Mouse (Mus musculus): ENCODE measurements around the gene Tbc1d22b. TPM values are rescaled to one million over a fixed set of nuclear protein-coding genes. Genes with fewer than 3 reads are reported as not detected.
"Not testable (repeated sequence)": the region's sequence is repeated elsewhere in the genome, so short reads cannot be mapped to it uniquely, and the experiment has no call there.

Gene Tbc1d22b
- polyA plus RNA-seq, 1 experiment from 2014 or later = 26.1 TPM

DNA sequence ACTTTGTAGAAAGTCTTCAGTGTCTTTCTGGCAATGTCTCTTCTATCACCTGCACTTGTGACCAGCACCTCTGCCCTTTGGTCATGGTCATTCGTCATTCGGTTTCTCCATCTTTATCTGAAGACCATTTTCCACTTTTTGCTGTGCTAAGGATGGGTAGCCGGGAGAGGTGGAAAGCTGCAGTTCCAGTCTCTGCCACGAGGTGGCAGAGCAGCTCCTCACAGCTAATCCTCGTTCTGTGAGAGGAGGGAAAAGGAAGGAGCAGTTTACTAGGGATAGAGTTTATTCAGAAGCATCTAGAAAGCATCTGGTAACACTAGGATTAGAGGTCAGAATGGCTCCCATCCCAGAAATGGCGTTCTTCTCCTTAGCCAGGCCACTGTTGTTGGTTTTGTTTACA, 53.7 kb downstream of the Tbc1d22b start:
- Histone ChIP-seq H3K9ac (replicated peaks) (no peak overlapping the region), H3K36me3 (peaks cover 51% of the 10 kb centered on the region), H3K27me3 (no peaks in the 10 kb centered on the region), H3K9me3 (no peaks in the 10 kb centered on the region), H3K4me3 (replicated peaks) (no peak overlapping the region), H3K4me1 (replicated peaks) (no peaks in the 10 kb centered on the region), H3K27ac (no peak overlapping the region), H3K4me2 (replicated peaks) (no peak overlapping the region)
- ATAC-seq = 0 out of 2 replicates have a peak, but pooled peaks have one; percentile 61
- whole genome bisulfite sequencing = 28% methylated on average over 6 of the region's 6 CpGs

DNA sequence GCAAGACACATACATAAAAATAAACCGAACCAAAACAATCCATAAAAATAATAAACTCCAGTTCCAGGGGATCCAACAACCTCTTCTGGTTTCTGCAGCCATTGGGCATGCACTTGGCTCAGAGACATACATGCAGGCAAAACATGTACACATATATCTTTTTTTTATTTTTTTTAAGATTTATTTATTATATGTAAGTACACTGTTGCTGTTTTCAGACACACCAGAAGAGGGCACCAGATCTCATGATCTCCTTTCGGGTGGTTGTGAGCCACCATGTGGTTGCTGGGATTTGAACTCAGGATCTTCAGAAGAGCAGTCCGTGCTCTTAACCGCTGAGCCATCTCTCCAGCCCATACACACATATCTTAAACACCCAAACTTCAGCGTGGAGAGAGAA, 63.9 kb downstream of the Tbc1d22b start:
- not testable (repeated sequence) for H3K4me3 ChIP-seq (replicated peaks); H3K4me2 ChIP-seq (replicated peaks); ATAC-seq; H3K36me3 ChIP-seq; H3K9ac ChIP-seq (replicated peaks); H3K9me3 ChIP-seq; H3K27ac ChIP-seq; H3K27me3 ChIP-seq
- 87% methylated on average over 5 of the region's 5 CpGs for WGBS
- H3K4me1 ChIP-seq (replicated peaks) = peaks cover 33% of the 10 kb centered on the region

DNA sequence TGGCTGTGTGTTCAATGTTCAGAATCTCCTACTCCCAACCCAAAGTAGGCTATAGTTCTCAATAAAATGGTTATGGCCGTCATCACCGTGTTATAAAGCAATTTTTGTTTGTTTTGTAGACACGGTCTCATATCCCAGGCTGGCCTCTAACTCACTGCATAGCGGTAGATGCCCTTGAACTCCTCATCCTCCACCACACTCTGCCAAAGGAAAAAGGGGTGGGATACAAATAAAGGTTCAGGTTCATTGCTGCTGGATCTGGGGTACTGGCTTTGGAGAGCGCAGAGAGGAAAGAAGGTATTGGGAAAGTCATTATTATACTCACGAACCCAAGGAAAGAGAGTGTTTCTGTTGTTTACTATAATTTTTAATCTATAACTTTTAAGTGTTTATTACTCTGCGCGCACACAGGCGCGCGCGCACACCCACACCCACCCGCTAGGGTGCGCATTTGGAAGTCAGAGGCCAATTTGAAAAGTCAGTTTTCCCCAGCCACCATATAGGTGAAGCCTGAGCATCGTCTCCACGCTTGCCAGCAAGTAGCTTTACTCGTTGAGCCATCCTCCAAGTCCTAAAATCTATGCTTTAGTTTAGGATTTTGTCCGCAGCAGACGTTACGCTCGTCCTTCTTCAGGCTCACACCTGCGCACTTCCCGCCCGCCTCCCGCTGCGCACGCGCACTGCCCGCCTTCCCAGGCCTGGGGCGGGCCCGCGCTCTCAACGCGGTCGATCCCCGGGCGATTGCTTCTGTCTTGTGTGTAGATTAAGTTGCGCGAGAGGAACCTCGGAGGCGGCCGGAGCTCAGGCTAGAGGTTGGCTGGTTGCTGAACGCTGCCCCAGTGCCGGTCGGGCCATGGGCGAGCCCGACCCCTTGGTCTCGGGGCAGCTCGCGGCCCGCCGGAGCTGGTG, 64.8 kb downstream of the Tbc1d22b start, which contains the start of the genes Rnf8 and Gm28043:
TSS of gene Rnf8 (plus strand) at position 676 of the 909 bp plus-strand sequence.
TSS of gene Gm28043 (plus strand) at position 762 of the 909 bp plus-strand sequence.
- Histone ChIP-seq H3K4me3 (replicated peaks) (peak within 1 kb of the TSS; percentile 95), H3K27ac (peak within 1 kb of the TSS; percentile 93), H3K9ac (replicated peaks) (peak within 1 kb of the TSS; percentile 99), H3K27me3 (no peaks in the 10 kb centered on the region), H3K9me3 (no peaks in the 10 kb centered on the region), H3K4me2 (replicated peaks) (peak within 1 kb of the TSS; percentile 93), H3K4me1 (replicated peaks) (peaks cover 33% of the 10 kb centered on the region), H3K36me3 (peaks cover 12% of the 10 kb centered on the region)
- 2% methylated on average over 52 of the region's 52 CpGs for WGBS
- peak; percentile 94 for ATAC-seq

DNA sequence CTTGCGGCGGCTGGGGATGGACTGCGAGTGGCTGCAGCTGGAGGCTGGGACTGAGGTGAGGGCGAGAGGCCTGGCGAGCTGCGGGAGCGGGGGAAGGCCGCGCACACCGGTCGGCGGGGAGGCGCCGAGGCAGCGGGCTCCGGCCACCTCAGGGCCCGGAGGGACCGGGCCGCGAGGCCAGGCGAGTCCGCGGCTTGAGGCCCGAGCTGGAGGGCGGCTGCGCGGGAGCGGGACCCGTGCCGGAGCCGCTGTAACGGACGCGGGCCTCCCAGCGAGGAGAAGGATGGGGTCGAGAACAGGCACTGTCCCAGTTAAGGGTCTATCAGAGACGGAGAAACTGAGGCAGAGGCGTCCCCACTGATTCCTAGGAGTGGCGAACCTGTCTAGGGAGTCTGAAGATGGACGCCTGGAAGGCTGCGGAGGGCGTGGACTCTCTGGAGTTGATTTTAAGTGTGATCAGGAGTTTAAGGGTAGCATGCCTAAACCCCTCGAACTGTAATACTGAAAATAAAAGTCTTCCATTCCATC, 65.5 kb downstream of the Tbc1d22b start:
- Histone ChIP-seq H3K9me3 (no peaks in the 10 kb centered on the region), H3K9ac (replicated peaks) (peak overlapping the region; percentile 99), H3K4me1 (replicated peaks) (peaks cover 33% of the 10 kb centered on the region), H3K4me2 (replicated peaks) (peak overlapping the region; percentile 93), H3K36me3 (peaks cover 19% of the 10 kb centered on the region), H3K27ac (peak overlapping the region; percentile 93), H3K27me3 (no peaks in the 10 kb centered on the region), H3K4me3 (replicated peaks) (peak overlapping the region; percentile 95)
- ATAC-seq = no peak; the same call in 1 of the 2 replicates
- under 1% methylated on average over 43 of the region's 43 CpGs for WGBS

DNA sequence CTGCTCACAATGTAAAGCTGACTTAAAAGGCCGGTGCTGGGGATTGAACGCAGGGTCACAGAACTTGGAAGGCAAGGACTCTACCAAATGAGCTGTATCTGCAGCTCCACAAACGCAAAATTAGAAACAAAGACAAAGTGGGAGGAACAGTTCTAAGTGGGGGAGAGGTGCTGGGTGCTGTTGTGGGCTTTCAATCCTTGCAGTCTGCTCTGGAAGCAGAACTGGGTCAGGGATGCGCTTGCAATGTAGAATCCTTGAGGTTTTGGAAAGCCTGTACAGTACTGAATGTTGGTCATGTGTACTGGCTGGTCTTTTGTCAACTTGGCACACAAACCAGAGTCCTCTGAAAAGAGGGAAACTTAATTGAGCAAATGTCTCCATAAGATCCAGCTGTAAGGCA, 66.0 kb downstream of the Tbc1d22b start:
- H3K4me2 ChIP-seq (replicated peaks) = peak overlapping the region; percentile 93
- no peak for ATAC-seq
- peaks cover 33% of the 10 kb centered on the region for H3K4me1 ChIP-seq (replicated peaks)
- H3K27me3 ChIP-seq = no peaks in the 10 kb centered on the region
- H3K4me3 ChIP-seq (replicated peaks) = peak overlapping the region; percentile 95
- H3K36me3 ChIP-seq = peaks cover 21% of the 10 kb centered on the region
- no peaks in the 10 kb centered on the region for H3K9me3 ChIP-seq
- H3K9ac ChIP-seq (replicated peaks) = peak overlapping the region; percentile 99
- 9% methylated on average over 4 of the region's 4 CpGs for WGBS
- 0 out of 2 replicates have a peak overlapping the region, but pooled peaks have one; percentile 93 for H3K27ac ChIP-seq

DNA sequence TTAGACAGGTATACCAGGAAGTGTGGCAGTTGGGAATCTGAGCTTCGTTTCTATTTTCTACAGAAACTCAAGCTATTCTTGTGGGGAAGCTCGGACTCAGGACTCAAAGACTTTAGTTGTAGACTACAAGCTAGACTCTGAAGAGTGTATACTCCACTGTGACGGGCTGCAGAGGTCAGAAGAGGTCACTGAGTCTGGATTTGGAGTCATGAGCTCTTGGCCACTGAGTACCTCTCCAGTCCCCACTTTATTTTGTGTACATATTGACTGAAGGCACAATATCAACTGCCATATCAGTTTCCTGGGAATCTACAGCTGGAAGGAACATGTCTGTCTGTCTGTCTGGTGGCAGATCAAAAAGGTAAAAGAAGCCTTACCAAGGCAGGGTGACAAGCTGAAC, 69.6 kb downstream of the Tbc1d22b start:
- Histone ChIP-seq H3K4me1 (replicated peaks) (peaks cover 30% of the 10 kb centered on the region), H3K9me3 (no peaks in the 10 kb centered on the region), H3K27me3 (no peaks in the 10 kb centered on the region), H3K9ac (replicated peaks) (no peak overlapping the region), H3K27ac (no peak overlapping the region), H3K4me2 (replicated peaks) (no peak overlapping the region), H3K4me3 (replicated peaks) (no peak overlapping the region), H3K36me3 (peaks cover 50% of the 10 kb centered on the region)
- 92% methylated on average over 3 of the region's 3 CpGs for WGBS
- no peak for ATAC-seq

DNA sequence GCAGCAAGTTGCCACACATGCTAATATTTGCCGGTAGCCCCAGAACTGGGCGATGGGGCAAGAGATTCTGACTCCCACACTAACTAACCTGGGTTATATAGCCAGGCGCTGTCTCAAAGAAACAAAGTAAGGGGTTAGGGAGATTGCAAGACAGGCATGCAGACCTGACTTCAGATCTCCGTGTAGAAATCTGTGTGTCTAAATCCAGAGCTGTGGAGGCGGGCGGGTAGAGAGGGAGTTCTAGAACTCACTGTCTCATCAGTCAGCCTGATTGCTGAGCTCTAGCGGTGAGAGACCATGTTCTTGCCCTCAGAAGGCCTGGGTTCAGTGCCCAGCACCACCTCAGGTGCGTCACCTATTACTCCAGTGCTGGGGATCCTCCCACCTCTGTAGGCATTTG, 73.9 kb downstream of the Tbc1d22b start:
- Histone ChIP-seq H3K27ac (no peak overlapping the region), H3K27me3 (no peaks in the 10 kb centered on the region), H3K9me3 (no peaks in the 10 kb centered on the region), H3K9ac (replicated peaks) (no peak overlapping the region), H3K4me2 (replicated peaks) (no peak overlapping the region), H3K4me1 (replicated peaks) (no peaks in the 10 kb centered on the region), H3K4me3 (replicated peaks) (no peak overlapping the region), H3K36me3 (peaks cover 86% of the 10 kb centered on the region)
- 96% methylated on average over 8 of the region's 8 CpGs for WGBS
- no peak for ATAC-seq

DNA sequence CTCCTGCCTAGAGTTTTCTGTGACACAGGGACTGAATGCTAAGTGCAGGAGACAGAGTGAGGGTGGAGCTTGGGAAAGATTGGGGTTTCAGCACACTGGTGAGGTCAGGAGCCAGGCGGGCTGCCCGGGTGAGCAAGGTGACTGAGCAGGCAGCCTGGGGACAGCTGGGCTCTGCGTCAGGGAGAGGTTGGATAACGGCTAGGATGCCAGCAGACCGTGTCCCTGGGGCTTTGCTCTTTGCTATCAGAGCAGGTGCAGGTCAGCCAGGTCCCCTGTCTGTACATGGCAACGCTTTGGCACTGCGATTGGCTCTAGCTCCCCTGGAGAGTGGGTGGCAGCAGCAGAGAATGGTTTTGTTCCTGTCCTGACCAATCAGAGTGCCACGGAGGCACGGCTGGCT, 77.7 kb downstream of the Tbc1d22b start:
- no peaks in the 10 kb centered on the region for H3K27me3 ChIP-seq
- H3K9ac ChIP-seq (replicated peaks) = no peak overlapping the region
- no peaks in the 10 kb centered on the region for H3K4me1 ChIP-seq (replicated peaks)
- ATAC-seq = no peak
- H3K36me3 ChIP-seq = peaks cover 93% of the 10 kb centered on the region
- H3K4me3 ChIP-seq (replicated peaks) = no peak overlapping the region
- 84% methylated on average over 9 of the region's 9 CpGs for WGBS
- no peak overlapping the region for H3K27ac ChIP-seq
- no peaks in the 10 kb centered on the region for H3K9me3 ChIP-seq
- no peak overlapping the region for H3K4me2 ChIP-seq (replicated peaks)

DNA sequence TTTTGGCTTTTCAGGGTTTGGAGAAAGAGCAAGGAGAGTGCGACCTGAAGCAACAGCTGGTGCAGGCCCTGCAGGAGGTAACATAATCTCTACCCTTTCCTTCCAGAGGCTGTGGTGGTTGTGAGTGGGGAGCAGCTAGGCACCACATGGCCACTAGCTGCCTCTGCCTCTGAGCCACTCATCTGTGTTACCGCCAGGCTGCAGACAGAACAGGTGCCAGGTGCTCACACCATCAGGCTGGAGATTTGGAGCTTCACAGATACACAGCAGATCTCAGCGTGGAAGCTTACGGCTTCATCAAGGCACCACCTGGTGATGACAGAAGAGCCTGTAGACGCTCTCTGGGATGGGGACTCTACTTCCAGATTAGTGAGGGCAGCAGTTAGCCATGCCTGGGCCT, 79.4 kb downstream of the Tbc1d22b start:
- peaks cover 93% of the 10 kb centered on the region for H3K36me3 ChIP-seq

DNA sequence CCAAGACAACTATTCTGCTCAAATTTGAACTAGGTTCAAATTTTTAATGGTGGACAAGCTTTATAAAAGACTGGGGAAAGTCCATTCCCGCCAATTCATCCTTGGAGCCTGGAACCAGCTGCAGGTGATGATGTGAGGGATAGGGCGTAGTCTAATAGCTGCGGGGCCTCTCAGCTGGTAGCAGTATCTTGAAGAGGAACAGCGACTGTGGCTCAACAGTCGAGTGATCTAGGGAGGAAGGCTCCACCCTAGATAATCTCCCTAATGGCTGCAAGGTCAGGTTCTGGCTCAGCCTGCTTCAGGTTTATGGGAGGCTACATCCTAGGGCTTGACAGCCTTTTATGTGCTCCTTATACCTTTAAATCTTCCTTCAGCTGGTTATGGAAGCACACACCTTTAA, 80.0 kb downstream of the Tbc1d22b start:
- no peak overlapping the region for H3K4me2 ChIP-seq (replicated peaks)
- H3K4me1 ChIP-seq (replicated peaks) = no peaks in the 10 kb centered on the region
- no peak overlapping the region for H3K9ac ChIP-seq (replicated peaks)
- H3K9me3 ChIP-seq = no peaks in the 10 kb centered on the region
- H3K27me3 ChIP-seq = no peaks in the 10 kb centered on the region
- H3K36me3 ChIP-seq = peaks cover 94% of the 10 kb centered on the region
- WGBS = 88% methylated on average over 5 of the region's 5 CpGs
- H3K27ac ChIP-seq = no peak overlapping the region
- H3K4me3 ChIP-seq (replicated peaks) = no peak overlapping the region
- ATAC-seq = no peak

More for the DNA sequence above, 79.4 kb downstream of the Tbc1d22b start:
- H3K27me3 ChIP-seq = no peaks in the 10 kb centered on the region
- H3K9me3 ChIP-seq = no peaks in the 10 kb centered on the region
- ATAC-seq = no peak
- H3K9ac ChIP-seq (replicated peaks) = no peak overlapping the region
- no peak overlapping the region for H3K27ac ChIP-seq
- H3K4me2 ChIP-seq (replicated peaks) = no peak overlapping the region
- H3K4me1 ChIP-seq (replicated peaks) = no peaks in the 10 kb centered on the region
- WGBS = 89% methylated on average over 5 of the region's 5 CpGs
- H3K4me3 ChIP-seq (replicated peaks) = no peak overlapping the region

DNA sequence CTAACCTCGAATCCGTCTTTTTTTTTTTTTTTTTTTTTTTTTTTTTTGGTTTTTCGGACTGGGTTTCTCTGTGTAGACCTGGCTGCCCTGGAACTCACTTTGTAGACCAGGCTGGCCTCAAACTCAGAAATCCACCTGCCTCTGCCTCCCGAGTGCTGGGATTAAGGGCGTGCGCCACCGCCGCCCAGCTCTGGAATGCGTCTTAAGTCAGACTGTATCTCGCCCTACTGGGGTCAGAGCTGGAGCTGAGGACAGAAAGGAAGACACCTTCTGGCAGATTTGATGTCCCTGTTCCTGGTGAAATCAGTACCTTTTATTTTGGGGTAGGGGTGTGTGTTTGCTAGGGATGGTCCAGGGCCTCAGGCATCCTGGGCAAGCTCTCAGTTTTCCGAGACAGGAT, 82.7 kb downstream of the Tbc1d22b start:
- 96% methylated on average over 11 of the region's 11 CpGs for WGBS
- ATAC-seq = no peak
- peaks cover 95% of the 10 kb centered on the region for H3K36me3 ChIP-seq

DNA sequence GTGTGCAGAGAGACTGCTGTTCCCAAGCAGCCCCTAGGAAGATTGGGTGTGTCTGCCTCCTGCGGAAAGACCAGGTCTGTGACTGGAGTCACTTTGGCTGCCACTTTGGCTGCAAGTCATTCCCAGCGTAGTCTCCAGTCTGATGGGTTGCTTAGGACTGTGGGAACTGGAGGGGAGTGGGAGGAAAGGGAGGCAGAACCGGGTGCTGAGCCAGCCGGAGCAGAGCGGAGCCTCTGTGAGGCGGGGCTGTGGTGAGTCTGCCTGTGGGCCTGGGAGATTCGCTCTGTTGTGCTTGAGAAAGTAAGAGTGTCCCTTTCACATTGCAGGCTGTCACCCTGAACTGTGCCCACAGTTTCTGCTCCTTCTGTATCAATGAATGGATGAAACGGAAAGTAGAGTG, 85.9 kb downstream of the Tbc1d22b start:
- WGBS = 91% methylated on average over 8 of the region's 8 CpGs
- ATAC-seq = no peak
- Histone ChIP-seq H3K4me1 (replicated peaks) (0 out of 2 replicates have a peak, but pooled peaks cover 3% of the 10 kb centered on the region), H3K9ac (replicated peaks) (no peak overlapping the region), H3K4me3 (replicated peaks) (no peak overlapping the region), H3K9me3 (no peaks in the 10 kb centered on the region), H3K36me3 (peaks cover 94% of the 10 kb centered on the region), H3K27ac (no peak overlapping the region), H3K4me2 (replicated peaks) (no peak overlapping the region), H3K27me3 (no peaks in the 10 kb centered on the region)

More for the DNA sequence above, 82.7 kb downstream of the Tbc1d22b start:
- H3K27ac ChIP-seq = no peak overlapping the region
- no peaks in the 10 kb centered on the region for H3K27me3 ChIP-seq
- H3K4me3 ChIP-seq (replicated peaks) = no peak overlapping the region
- H3K4me2 ChIP-seq (replicated peaks) = no peak overlapping the region
- no peaks in the 10 kb centered on the region for H3K4me1 ChIP-seq (replicated peaks)
- no peaks in the 10 kb centered on the region for H3K9me3 ChIP-seq
- H3K9ac ChIP-seq (replicated peaks) = no peak overlapping the region

Data from midbrain, embryonic 13.5 days (tissue).